Comparison of ENCODE assay signal across 16 mouse cellular contexts in the genomic region with DNA sequence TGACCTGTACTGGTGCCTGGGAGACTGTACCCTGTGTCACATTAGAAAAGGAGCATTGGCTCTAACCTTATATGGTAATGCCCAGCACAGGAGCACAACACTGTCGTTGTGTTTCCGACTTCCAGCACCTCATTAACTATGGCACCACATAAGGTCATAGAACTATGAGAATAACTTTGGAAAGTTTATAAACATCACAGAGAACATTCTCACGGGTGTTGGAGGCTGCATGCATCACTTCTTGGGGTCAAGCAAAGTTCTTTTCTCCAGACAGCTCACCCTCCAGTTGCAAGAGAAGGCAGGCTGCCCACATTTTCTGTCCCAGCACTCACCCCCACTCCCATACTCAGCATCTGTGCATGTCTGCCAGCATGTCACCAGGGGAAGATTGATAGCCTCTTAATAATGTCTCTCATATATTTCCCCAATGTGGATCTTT.
DNase-seq lines count a peak whose midpoint lies in the region; ATAC-seq lines count a peak whose summit lies in the region.
"Had no signal": no experiment of that assay in that cellular context is flagged by ENCODE, and none has a peak within 500 bp of the region (broad histone marks: within the 10 kb centered on the region; RNA-seq: fewer than 3 reads in every experiment).

No protein-coding gene starts in this region.

- no peaks in the 10 kb centered on the region for H3K9me3 ChIP-seq in kidney, embryonic 16.5 days (ENCODE audit: low read length)
- H3K9me3 ChIP-seq: embryonic facial prominence, embryonic 10.5 days; forebrain, embryonic 15.5 days; neural tube, embryonic 15.5 days had no signal

- H3K4me2 ChIP-seq in kidney, embryonic 16.5 days (replicated peaks; ENCODE audit: low read depth, low read length) = no peak overlapping the region
- H3K4me2 ChIP-seq: forebrain, embryonic 15.5 days; neural tube, embryonic 15.5 days had no signal

- no peak overlapping the region for H3K9ac ChIP-seq in kidney, embryonic 16.5 days (replicated peaks; ENCODE audit: low read length)
- H3K9ac ChIP-seq: forebrain, embryonic 15.5 days; neural tube, embryonic 15.5 days had no signal

- no peaks in the 10 kb centered on the region for H3K4me1 ChIP-seq in kidney, embryonic 16.5 days (ENCODE audit: insufficient read depth, low read length)
- H3K4me1 ChIP-seq: forebrain, embryonic 15.5 days; neural tube, embryonic 15.5 days had no signal

- no peaks in the 10 kb centered on the region for H3K36me3 ChIP-seq in kidney, embryonic 16.5 days (ENCODE audit: insufficient read depth, low read length)
- H3K36me3 ChIP-seq: embryonic facial prominence, embryonic 10.5 days; forebrain, embryonic 15.5 days; neural tube, embryonic 15.5 days had no signal

- H3K4me3 ChIP-seq in kidney, embryonic 16.5 days (ENCODE audit: low read length) = no peak overlapping the region
- H3K4me3 ChIP-seq: embryonic facial prominence, embryonic 10.5 days; erythroblast, embryonic 14.5 days; forebrain, embryonic 15.5 days; myocyte; neural tube, embryonic 15.5 days had no signal

- H3K27ac ChIP-seq in kidney, embryonic 16.5 days (ENCODE audit: low read length) = no peak overlapping the region
- H3K27ac ChIP-seq: embryonic facial prominence, embryonic 10.5 days; forebrain, embryonic 15.5 days; macrophage; neural tube, embryonic 15.5 days had no signal

- no peaks in the 10 kb centered on the region for H3K27me3 ChIP-seq in kidney, embryonic 16.5 days (ENCODE audit: insufficient read depth, low read length)
- H3K27me3 ChIP-seq: forebrain, embryonic 15.5 days; neural tube, embryonic 15.5 days had no signal

- 32% methylated on average over 3 of the region's 3 CpGs for WGBS in kidney, embryonic 16.5 days

- 0 out of 2 replicates have a peak, but pooled peaks have one; percentile 39 for ATAC-seq in kidney, embryonic 16.5 days (ENCODE audit: low FRiP score, low TSS enrichment)
- ATAC-seq in inflammation-experienced regulatory T-cells, adult 6 months = no peak
- ATAC-seq: forebrain, embryonic 15.5 days had no signal

- DNase-seq in kidney, adult 8-10 months = no peak
- DNase-seq in Muller cell, postnatal 12 days (ENCODE audit: inconsistent ontology term) = peak; percentile 59
- DNase-seq in adipocyte (ENCODE audit: low spot score) = peak; percentile 73
- peak; percentile 67 for DNase-seq in lung, postnatal 10 days
- DNase-seq in cerebellum, adult 11-12 months = no peak
- DNase-seq: adrenal gland, adult 2 months; cerebellum, postnatal 10 days; midbrain, embryonic 14.5 days had no signal

Comparison
In these comparisons a context has a peak if more than half of its experiments do, and no peak if none do; other contexts are left out.
1. DNase-seq: peak in Muller cell, postnatal 12 days (single experiment), adipocyte (single experiment) and lung, postnatal 10 days (single experiment); none in kidney, adult 8-10 months (0 of 2) and cerebellum, adult 11-12 months (single experiment).